Mouse (Mus musculus) kidney, postnatal 0 days (tissue): ENCODE data around the gene Oxct1. TPM values are rescaled to one million over a fixed set of nuclear protein-coding genes. Genes with fewer than 3 reads are reported as not detected.

Source experiments
- ATAC-seq: fragments of 200-750 bp; cut with Nextera tagmentation; replicated peaks from 2 replicates; pipeline ENCODE4 v1.8.0; 2017; ENCODE audit warnings: low read depth, moderate number of reproducible peaks, moderate TSS enrichment, moderate library complexity; ENCODE audit not compliant: low FRiP score
- DNase-seq: peaks from one replicate; pipeline ENCODE4 v3.0.0-alpha.2; 2016; ENCODE audit warnings: low spot score
- H3K27ac ChIP-seq: fragments of 300-500 bp; sonication (generic); 2 replicates; pipeline ENCODE4 v1.5.1; 2014; ENCODE audit warnings: mild to moderate bottlenecking
- H3K27me3 ChIP-seq: fragments of 300-500 bp; sonication (generic); 2 replicates; pipeline ENCODE4 v1.6.1; 2014; ENCODE audit warnings: low read length, mixed read lengths; ENCODE audit not compliant: insufficient read depth
- H3K36me3 ChIP-seq: fragments of 300-500 bp; sonication (generic); 2 replicates; pipeline ENCODE4 v1.6.1; 2014; ENCODE audit warnings: low read length, mixed read lengths; ENCODE audit not compliant: insufficient read depth
- H3K4me1 ChIP-seq: fragments of 300-500 bp; sonication (generic); replicated peaks from 2 replicates; pipeline ENCODE4 v1.6.1; 2014; ENCODE audit warnings: antibody characterized with exemption, low read length, mixed read lengths; ENCODE audit not compliant: insufficient read depth
- H3K4me2 ChIP-seq: fragments of 300-500 bp; sonication (generic); 2 replicates; pipeline ENCODE4 v1.6.1; 2014; ENCODE audit warnings: mild to moderate bottlenecking, low read length, moderate library complexity, mixed read lengths
- H3K4me3 ChIP-seq: fragments of 300-500 bp; sonication (generic); replicated peaks from 2 replicates; pipeline ENCODE4 v1.5.1; 2014; ENCODE audit warnings: low read depth, low read length
- H3K9ac ChIP-seq: fragments of 300-500 bp; sonication (generic); 2 replicates; pipeline ENCODE4 v1.6.1; 2014; ENCODE audit warnings: low read depth, low read length
- H3K9me3 ChIP-seq: fragments of 300-500 bp; sonication (generic); replicated peaks from 2 replicates; pipeline ENCODE4 v1.6.1; 2016; ENCODE audit warnings: low read length, inconsistent platforms, mixed read lengths
- CTCF ChIP-seq: IDR thresholded peaks from 2 replicates; pipeline ENCODE4 v1.5.1; 2016; ENCODE audit warnings: antibody characterized with exemption, low read depth, mild to moderate bottlenecking, moderate library complexity
- WGBS: fragments of 180-500 bp; shearing (Covaris S2); extraction: QIAGEN DNeasy Blood & Tissue Kit; methylation state at CpG from one replicate; pipeline ENCODE4 v1.1.7; 2014; 5-methylcytosine and 5-hydroxymethylcytosine counted together
- polyA plus RNA-seq: library from polyadenylated mRNA; unstranded; fragments of >200 nt; fragmentation: Nextera tagmentation; extraction: Ambion mirVana; gene quantifications from 2 replicates; pipeline ENCODE4 v1.2.1, GENCODE M21; 2015

Gene Oxct1
- 403 and 438 TPM in 2 replicates for polyA plus RNA-seq

DNA sequence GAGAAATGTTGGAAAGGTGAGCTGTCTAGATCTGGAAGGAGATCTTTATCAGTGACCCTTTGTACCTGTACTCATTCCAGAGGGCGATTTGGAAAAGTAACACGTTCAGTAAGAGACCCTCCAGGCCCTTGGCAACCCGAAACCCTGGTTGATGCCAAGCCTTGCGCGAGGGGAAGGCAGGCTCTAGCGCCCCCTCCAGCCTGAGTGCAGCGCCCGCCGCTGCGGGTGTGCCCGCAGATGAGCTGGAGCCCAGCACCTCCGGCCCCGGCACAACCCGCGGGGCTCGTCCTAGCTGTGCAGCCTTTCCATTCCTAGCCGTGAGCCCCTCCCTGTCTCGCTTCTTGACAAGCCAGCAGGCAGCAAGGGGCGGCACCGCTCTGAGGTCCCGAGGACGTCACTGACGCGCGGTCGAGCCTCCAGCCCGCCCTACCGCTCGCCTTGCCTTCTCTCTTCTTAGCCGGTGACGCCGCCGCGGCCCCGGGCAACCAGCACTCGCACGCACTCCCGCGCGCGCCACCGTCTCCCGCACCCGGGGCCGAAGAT is at the start of gene Oxct1:
Gene Oxct1 (plus strand): TSS at position 153 of the 543 bp plus-strand sequence.
- Histone ChIP-seq H3K4me2 (peak within 1 kb of the TSS; percentile 81), H3K9ac (peak within 1 kb of the TSS; percentile 85), H3K4me3 (peak within 1 kb of the TSS; percentile 77), H3K27me3 (no peaks in the 10 kb centered on the region), H3K4me1 (peaks cover 10% of the 10 kb centered on the region), H3K9me3 (no peaks in the 10 kb centered on the region), H3K27ac (peak within 1 kb of the TSS; percentile 97), H3K36me3 (no peaks in the 10 kb centered on the region)
- peak; percentile 66 for TF ChIP-seq CTCF
- WGBS = under 1% methylated on average over 45 of the region's 45 CpGs
- DNase-seq (peak; percentile 96), ATAC-seq (peak; percentile 95)

- Histone ChIP-seq H3K9me3 (no peaks in the 10 kb centered on the region), H3K4me2 (peak overlapping the region; percentile 75; the same call in 1 of the 2 replicates), H3K27me3 (no peaks in the 10 kb centered on the region), H3K27ac (no peak overlapping the region), H3K36me3 (0 out of 2 replicates have a peak, but pooled peaks cover 5% of the 10 kb centered on the region), H3K4me3 (no peak overlapping the region), H3K4me1 (no peaks in the 10 kb centered on the region), H3K9ac (no peak overlapping the region)
- peak; percentile 41 for TF ChIP-seq CTCF
- no peak for ATAC-seq
- DNase-seq = no peak
- WGBS = 91% methylated on average over 2 of the region's 2 CpGs
These were observed 47.9 kb upstream of the Oxct1 start for GRCm38 (mm10) chr15:3978279-3978678.

GRCm38 (mm10) chr15:3979061-3979848 is 46.9 kb upstream of the Oxct1 start, which contains the start of gene Fbxo4:
Fbxo4 (minus strand) TSS chr15:3979573.
- H3K36me3 ChIP-seq = 0 out of 2 replicates have a peak, but pooled peaks cover 5% of the 10 kb centered on the region
- H3K4me1 ChIP-seq = no peaks in the 10 kb centered on the region
- peak within 1 kb of the TSS; percentile 96 for H3K9ac ChIP-seq
- ATAC-seq = peak; percentile 98
- TF ChIP-seq CTCF = no peak
- WGBS = under 1% methylated on average over 60 of the region's 61 CpGs
- peak within 1 kb of the TSS; percentile 75 for H3K4me2 ChIP-seq
- H3K9me3 ChIP-seq = no peaks in the 10 kb centered on the region
- peak; percentile 87 for DNase-seq
- H3K4me3 ChIP-seq = peak within 1 kb of the TSS; percentile 73
- peak within 1 kb of the TSS; percentile 99 for H3K27ac ChIP-seq
- no peaks in the 10 kb centered on the region for H3K27me3 ChIP-seq

DNA sequence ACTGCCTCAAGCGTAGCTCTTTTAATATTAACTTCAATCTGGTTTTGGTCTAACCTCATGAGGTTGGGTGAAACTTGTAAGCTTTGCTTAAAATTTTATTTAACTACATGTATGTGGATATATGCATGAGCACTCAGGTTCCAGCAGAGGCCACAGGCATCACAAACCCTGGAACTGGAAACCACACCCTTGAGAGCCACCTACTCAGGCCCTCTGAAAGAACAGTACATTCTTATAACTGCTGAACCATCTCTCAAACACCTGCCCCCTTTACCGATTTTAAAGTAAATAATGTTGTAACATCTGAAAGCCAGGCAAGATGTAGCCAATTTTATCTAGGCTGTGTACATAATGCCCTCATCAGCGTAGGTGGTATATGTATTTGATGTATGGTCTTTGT is 46.3 kb upstream of the Oxct1 start:
- Histone ChIP-seq H3K9me3 (no peaks in the 10 kb centered on the region), H3K4me1 (no peaks in the 10 kb centered on the region), H3K36me3 (0 out of 2 replicates have a peak, but pooled peaks cover 11% of the 10 kb centered on the region), H3K27ac (peak overlapping the region; percentile 99), H3K9ac (peak overlapping the region; percentile 96; the same call in 1 of the 2 replicates), H3K4me2 (peak overlapping the region; percentile 75), H3K4me3 (peak overlapping the region; percentile 73; the same call in 1 of the 2 replicates), H3K27me3 (no peaks in the 10 kb centered on the region)
- no peak for TF ChIP-seq CTCF
- WGBS = 69% methylated on average over 3 of the region's 3 CpGs
- ATAC-seq (no peak), DNase-seq (no peak)

DNA sequence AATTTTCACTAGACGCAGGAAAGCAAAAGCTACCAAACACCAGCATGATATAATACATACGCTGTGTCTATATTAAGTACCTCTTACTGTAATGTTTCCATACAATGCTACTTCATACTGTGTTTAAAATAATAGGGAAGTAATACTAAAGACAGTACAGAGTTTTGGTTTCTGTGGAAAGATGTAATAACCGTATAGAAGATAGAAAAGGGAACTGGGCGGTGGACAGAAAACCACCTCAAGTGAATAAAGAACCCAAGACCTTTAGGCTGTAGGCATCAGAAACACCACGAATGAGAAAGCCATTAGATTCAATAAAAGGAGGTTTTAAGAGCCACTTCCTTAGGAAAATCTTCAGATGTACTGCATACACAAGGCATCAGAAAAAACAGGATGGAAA is 43.5 kb upstream of the Oxct1 start:
- Histone ChIP-seq H3K27ac (no peak overlapping the region), H3K27me3 (no peaks in the 10 kb centered on the region), H3K36me3 (peaks cover 26% of the 10 kb centered on the region), H3K9ac (no peak overlapping the region), H3K4me3 (no peak overlapping the region), H3K9me3 (no peaks in the 10 kb centered on the region), H3K4me1 (no peaks in the 10 kb centered on the region), H3K4me2 (no peak overlapping the region)
- DNase-seq = no peak
- WGBS = 89% methylated on average over 5 of the region's 5 CpGs
- ATAC-seq = no peak
- no peak for TF ChIP-seq CTCF

DNA sequence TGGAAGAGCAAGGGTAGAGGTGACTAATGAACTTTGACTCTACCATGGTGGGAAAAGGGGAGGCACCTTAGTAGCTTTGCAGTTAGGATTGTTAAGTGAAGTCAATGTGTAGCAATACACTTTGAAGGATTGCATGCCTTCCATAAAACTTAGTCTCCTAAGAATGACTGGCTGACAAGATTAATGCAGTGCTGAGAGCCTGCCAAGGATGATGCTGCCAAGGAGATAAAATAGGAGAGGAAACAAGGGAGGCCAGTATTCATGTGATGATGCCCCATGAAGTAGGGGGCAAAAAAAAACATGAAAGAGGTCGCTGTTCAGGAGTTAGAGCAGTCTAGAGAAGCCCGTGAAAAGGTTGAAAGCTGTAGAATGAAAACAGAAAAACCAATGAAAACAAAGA is 41.3 kb upstream of the Oxct1 start:
- ATAC-seq (no peak), DNase-seq (no peak)
- Histone ChIP-seq H3K9ac (no peak overlapping the region), H3K36me3 (peaks cover 29% of the 10 kb centered on the region), H3K27me3 (no peaks in the 10 kb centered on the region), H3K27ac (no peak overlapping the region), H3K4me1 (no peaks in the 10 kb centered on the region), H3K4me3 (no peak overlapping the region), H3K4me2 (no peak overlapping the region), H3K9me3 (no peaks in the 10 kb centered on the region)
- TF ChIP-seq CTCF = no peak
- 84% methylated on average over 2 of the region's 2 CpGs for WGBS
